Mouse (Mus musculus) cerebellum, adult (tissue): ENCODE data around the gene Bcl11b.

ENCODE experiments used
- ATAC-seq: cut with Nextera tagmentation; 2 replicates; pipeline ENCODE4 v1.9.2; 2017; ENCODE audit warnings: mild to moderate bottlenecking, moderate library complexity, mixed read lengths; ENCODE audit not compliant: insufficient number of reproducible peaks, low FRiP score, low TSS enrichment

Bcl11b gene

DNA sequence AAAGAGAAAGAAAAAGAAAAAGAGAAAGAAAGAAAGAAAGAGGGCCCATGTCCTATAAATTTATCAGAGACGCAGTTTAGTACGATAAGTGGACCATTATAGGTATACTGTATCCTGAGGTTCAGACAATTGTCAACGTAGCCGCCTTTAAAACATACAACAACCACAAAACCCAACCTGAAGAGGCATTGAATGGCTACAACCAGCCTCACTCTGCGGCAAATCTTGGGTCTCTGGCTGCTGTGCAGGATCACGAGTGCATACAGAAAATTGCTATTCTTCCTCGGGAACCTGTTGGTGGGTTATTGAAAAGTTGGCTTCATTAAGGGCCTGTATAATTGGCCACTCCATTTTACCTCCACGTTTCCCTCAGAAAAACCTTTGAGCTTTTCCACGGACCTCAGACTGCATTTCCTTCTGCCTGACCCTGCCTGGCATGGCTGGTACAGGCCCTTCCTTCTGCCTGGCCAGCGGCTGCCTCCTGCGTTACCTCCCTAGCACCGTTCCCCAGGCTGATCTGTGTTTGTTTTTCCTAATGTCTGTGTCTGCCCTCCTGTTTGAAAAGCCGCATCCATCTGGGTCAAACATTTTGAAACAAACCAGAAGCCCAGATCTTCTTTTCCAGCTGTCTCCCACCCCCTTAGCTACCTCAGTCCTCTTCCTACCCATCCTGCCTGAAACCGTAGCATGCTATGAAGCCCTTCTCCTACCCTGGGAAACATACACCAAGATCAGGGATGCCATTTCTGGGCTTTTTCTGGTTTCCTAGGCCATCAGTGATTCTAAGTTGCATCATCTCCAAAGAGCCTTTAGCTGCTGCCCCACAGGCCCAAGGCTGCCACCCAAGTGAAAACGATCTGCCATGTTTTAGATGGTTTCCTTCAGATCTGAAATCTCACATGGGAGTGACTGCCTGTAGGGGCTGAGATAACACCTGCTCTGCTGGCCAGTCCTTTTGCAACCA is 3.4 kb downstream of the Bcl11b start:
- ATAC-seq, result no peak

DNA sequence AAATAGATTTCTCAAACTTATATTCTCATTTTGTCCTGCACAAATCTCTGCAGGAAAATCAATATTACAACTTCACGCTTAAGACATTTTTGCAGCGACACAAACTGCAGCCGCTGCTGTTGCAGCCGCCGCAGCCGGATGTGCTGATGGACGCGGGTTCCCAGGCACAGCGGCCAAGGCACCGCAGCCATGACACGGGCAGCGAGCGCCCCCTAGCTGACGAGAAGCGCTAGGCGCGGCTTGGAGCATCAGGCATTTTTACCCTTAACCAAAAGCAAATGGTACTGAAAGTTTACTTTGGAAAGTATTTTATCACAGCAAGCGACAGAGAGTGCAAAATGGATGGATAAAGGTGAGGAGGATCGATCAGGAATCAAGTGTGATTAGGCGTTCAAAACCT is 4.7 kb downstream of the Bcl11b start:
- ATAC-seq, result no peak

DNA sequence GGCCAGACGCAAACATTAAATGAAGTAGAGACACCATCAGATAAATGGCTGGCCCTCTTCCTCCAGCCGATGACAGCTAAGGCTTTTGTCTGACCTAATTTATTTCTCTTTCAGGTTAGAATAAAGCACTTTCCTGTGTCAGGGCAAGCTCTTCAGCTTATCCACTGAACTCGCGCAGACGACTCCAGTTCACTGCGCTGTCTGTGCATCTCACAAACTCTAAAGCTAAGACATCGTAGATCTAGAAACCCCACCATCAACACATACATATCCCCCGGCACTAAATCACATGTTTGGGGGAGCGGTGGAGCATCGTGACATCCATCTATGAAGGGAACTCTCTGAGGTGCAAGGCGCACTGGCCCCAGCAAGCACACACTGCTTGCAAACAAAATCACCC is 5.5 kb downstream of the Bcl11b start:
- no peak for ATAC-seq

DNA sequence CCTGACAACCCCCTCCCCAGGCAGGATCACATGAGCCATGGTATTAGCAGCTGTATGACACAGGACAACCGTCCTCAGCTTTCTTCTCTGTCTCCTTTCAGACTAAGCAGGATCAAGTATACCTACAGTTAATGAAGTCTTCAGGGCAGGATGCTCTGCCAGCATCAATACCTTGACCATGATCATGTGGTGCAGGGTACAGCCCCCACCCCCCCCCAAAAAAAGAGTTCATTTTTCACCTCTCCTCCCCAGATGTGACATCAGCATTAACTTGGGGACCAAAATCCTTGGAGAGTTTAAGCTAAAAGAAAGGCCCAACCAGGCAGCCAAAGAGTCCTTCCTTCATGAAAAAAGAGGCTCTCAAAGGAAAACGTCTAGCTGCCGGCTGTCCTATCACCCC is 6.2 kb downstream of the Bcl11b start:
- no peak for ATAC-seq

DNA sequence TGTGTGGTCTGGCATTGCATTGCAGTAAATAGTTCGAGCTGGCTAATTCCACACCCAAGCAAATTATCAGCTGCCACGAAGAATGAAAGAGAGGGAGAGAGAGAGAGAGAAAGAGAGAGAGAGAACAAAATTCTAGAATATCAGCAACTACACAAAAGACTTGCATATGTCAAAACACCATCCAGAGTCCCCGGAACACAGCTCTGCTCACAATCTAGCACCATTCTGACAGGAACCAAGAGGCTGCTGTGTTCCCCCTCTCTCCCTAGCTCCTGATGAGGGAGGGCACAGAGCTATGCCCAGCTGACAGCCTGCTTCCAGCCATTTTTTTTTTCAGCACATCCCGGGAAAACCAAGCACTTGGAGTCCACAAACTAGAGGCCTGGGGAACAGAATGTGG is 6.6 kb downstream of the Bcl11b start:
- ATAC-seq, result no peak

DNA sequence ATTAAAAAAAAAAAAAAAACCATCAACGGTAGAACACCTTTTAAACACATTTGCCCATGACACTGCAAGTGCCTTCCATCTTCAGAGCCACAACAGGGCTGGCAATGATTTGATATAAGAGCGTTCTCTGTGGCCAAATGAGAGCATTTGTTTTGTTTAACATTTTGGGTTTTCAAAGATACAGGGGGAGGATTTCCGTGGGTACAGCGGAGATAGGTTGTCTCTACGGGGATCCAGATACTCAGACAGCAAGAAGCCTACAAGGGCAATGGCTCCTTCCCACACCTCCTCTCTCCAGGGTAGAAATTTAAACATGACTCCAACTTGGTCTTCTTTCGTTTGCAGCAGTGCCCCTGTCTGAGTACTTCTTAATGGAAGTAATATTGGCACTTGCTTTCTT is 7.2 kb downstream of the Bcl11b start:
- ATAC-seq, result no peak

DNA sequence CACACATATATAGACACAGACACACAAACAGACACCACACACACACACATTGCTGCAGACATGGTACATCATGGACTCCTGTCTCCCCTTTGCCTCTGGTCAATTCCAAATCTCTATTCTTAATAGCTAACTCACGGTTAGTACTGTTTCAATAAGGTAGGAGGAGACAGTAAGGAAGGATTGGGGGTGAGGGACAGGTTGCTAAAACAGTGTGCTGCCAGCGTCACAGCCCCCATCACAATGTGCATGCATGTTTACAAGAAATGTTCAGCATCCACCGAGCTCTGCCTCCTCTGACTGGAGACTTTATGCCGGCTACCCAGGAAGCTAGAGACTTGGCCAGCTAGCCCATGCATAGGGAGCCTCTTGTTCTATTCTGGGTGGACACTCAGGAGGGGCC is 9.0 kb downstream of the Bcl11b start:
- no peak for ATAC-seq

DNA sequence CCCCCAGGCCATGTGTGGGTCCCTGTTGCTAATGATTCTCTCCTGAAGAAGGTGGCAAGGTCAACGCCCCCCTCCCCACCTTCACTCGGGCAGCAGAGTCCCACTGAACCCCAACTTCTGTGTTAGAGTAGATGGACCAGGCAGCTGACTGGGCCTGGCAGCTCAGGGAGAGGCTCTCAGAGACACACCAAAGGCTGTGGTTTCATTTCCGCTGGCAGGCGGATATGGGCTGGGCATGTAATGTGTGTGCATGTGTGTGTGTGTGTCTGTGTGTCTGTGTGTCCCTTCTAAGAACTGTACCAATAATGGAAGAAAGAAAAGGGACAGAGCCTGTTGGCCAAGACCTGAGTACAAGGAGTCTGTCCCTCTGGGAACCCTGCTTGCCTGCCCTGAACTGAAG is 10.4 kb downstream of the Bcl11b start:
- no peak for ATAC-seq

DNA sequence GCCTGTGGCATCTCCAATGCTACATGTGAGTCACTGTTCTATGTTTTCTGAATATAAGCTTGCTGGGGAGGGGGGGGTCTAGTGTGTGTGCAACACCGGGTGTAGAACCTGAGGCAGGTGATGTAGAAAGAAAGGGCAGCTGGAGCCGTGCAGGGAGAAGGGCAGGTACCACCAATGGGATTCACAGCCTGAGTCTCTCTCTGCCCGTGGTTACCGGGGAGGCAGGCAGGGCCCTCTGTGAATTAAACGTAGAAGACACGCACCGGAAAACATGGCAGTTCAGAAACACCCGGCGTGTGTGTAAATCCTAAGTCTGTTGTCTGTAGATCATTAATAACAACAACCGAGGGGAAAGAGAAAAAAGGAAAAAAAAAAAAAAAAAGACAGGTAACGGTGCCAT is 12.2 kb downstream of the Bcl11b start:
- no peak for ATAC-seq

DNA sequence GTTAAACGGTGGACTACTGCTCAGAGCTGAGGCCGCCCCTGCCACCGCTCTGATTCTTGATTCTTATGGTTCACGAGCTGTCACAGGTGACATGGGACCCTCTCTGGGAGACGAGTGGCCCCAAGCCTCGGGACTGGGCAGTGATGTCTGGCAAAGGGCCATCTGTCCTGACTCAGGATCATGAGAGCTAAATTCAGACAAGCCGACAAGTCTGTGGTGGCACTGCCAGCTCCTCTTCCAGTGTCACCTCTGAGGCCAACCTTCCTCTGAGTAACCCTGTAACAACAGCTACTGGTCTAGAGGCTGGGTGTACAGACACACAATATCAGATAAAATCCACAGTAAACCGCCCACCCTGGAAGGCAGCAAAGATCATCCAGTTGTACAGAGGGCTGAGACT is 20.2 kb downstream of the Bcl11b start:
- no peak for ATAC-seq

DNA sequence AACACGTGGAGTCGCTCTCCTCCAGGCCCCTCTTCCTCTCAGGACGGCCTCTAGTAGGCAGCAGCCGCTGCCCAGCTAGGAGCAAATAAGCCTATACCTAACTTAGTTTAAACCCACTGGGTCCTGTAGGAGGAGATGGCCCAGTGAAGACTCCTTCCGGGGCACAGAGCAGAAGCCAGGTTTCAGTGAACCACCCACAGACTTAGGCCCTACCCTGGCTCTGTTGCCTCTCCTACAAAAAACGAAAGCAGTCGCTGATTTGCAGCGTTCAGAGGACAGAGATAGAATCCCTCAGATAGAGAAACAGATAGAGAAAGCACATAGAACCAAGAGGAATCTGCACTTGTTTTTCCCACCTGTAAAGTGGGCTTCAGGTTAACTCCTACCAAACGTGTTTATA is 21.1 kb downstream of the Bcl11b start:
- no peak for ATAC-seq

DNA sequence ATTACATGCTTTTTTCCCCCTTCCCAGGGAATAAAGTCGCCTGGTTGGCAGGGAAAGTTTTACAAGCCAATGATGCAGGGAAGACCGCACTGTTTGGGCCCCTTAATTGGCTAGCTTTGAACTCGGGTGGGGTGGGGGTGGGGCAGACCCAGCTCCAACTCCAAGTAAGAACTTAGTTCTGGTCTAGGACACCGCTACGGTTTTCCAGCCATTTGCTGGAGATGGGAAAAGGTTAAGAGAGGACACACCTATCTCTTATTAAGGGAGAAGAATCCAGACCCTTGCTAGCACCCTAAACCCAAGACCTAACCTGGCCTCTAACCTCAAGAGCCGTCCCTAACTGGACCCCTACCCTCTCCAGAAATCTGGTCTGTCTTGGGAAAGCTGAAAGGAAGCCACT is 22.2 kb downstream of the Bcl11b start:
- no peak for ATAC-seq

DNA sequence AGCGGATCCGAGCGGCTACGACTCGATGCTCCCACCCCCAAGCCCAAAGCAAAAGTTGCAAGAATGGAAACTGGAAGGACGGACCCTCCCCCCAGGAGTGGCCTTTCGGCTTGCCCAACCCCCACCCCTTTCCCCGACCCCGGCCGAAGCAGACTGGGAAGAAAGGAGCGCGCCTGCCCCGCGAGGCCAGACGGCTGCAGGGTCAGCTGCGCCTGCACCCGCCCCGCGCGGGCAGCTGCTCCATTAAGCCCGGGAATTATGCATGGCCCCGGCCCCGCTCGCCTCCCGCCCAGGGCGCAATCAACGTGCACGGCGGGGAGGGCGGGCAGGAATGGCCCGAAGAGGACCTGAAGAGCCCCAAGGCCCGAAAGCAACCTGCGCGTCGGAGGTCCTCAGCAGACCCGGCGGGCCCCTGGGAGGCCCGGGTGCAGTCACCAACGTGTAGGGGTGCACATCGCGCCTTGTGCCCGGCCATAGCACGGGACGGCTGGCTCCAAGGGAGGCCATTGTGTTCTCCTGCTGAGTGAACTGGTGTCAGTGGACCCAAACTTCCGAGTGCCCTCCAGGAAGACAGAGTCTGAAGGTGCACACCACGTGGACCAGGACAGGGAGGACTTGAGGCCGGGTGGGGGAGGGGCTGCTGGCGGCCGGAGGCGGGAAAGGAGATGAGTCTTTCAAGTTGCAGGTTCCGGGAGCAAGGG is 23.0 kb downstream of the Bcl11b start:
- no peak for ATAC-seq

DNA sequence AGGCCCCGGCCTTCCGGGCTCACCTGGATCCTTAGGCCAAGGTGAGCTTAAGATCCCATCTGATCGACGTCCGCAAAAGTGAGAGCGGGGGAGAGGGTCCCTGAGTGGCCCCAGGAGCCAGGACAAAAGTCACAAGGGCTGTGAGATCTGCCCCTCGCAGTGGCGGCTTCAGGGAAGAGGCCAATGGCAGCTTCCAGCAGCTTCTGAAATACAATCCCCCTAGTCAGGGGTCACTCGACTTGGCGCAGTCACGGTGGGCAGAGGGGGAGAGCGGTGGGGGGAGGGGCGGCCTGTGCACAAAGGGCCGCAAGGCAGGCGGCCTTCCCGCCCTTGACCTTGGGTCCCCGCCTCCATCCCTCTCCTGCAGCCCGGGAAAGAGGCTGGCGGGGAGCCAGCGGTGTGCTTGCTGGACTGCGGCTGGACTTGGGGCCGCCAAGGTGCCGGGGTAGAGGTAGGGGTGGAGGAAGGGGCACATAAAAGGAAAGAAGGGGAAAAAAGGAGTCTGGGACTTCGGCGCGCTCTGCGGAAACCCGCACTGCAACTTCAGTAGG is 23.6 kb downstream of the Bcl11b start:
- no peak for ATAC-seq

DNA sequence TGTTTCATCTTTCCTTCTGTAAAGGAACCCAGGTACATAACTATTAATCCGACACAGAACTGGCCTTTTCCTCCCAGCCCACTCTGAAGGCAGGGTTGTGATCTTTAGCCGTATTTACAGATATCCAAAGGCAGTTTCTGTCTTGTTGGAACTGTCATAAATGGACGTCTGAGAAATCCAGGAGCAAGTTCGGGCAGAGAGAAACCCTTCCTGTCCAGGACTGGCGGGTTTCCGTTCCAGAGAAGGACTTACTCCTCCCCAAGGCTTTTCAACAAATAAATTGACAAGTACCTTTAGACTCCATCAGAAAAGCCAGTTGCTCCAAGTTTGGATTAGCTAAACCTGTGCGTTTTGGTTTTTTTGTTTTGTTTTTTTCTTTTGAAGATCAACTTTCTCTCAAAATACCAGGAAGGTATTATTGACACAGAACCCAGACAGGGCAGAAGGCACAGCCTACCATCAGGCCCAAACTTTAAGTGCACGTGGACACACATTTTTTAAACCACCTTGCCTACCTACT is 24.6 kb downstream of the Bcl11b start:
- ATAC-seq, result no peak

DNA sequence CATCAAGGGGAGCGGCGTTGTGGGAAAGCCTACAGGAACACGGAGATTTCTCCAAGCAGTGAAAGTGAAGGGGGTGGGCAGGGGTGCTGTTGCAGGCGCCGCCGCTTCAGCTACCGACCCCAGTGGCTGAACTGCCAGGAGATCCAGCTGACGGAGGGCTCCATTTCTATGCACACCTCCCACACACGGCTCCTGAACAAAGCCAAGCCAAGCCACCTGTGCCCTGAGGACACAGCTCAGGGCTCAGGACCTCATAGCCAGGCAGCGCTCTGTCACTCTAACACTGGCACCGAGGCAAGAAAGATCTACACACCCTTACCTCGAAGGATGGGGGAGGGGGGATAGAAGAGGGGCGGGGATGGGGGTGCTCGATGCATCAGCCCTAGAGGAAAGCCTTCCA is 25.3 kb downstream of the Bcl11b start:
- ATAC-seq, result no peak

DNA sequence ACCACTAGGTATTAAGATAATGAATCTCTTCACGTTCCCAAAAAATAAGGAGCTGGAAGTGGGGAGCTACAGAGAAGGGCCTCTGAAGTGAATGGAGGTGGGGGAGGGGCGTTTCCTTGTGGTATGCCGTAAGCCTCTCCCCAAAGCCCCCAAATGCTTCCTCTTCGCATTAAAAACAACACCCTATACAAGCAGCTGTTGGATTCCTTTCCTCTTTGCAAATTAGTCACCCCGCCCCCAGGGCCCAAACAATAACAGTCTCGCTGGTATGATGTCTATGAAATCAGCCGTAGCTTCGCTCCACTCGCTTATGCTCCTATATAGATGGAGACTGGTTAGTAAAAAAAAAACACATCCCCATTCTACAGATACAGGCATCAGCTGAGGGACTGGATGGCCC is 25.9 kb downstream of the Bcl11b start:
- no peak for ATAC-seq

DNA sequence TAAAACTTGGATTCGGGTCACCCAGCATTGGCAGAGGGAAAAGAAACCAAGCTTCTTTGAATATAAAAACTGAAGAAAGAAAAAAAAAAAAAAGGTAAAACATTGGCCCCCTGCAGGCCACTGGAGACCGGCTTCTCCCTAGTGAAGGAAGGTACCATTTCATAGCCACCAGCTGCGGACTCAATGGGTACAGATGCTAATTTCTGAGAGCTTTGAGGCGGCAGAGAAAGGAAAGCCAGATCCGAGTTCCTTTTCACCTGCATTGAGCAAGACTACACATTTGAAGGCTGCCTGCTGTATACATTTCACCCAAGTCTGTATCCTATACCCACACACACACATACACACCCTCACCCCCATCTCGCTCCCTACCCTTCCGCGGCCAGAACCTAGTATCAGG is 26.3 kb downstream of the Bcl11b start:
- ATAC-seq, result no peak

DNA sequence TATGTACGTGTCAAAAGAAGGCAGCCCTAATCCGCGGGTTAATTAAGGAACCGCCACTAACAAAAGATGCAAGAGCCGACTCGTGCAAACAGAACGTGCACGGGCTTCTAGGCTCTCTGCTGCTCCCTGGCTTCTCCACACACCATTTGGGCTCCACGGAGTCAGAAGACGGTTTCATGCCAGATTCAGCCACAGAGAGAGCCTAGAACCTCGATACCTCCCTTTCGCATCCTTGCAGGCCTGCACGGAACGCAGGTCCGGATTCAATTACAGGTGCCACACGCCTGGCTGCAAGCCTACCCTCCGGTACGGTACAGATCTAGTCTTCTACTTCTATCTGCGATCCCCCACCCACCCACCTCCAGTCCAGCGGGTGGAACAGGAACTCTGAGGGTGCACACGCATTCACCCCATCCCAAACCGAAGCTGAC is 26.8 kb downstream of the Bcl11b start:
- ATAC-seq, result no peak

DNA sequence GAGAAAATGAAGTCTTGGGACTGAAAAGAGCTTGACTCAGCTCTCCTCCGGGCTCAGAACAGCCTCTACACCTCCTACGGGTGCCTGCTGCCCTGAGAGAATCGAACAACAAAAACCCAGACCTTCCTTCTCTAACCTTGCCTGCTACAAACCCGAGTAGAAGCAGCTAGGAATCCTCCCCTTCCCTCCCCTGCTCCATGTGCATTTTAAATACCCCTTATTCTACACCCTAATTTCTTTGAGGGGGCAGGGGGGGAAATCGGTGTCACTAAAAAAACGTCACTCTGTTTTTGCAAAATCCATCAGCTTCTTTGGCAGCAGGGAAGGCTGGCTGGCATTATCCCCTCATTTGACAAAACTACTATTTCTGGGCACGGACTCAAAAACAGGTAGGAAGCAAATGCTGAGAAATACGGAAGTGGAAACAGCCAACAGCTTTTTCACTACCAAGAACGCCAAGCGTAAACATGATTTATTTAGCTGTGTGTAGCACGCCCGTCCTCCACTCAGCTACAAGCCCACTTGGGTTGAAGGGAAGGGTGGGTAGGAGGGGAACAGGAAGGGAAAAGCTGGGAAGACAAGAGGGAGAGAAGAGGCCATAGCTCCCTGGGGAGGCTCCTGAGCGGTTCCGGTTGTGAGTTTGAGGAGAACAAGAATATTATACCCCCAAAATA is 27.4 kb downstream of the Bcl11b start:
- no peak for ATAC-seq

DNA sequence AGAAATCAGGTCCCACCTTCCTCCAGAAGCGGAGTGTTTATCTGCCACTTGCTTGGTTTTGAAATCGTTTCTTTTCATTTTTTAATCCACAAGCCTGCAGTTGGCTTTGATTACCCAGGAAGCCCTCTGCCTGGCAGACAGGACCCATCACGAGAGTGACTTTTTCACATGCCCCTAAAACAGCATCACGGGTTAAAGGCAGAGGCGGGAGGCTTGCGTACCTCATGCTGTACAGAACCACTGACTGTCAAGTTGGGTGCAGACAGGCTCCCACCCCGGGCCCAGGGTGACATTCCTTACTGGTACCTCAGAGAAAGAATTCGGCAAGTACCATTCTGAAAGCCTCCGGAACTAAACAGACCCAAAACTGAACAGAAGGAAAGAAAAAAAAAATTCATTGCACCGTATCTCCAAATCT is 27.9 kb downstream of the Bcl11b start:
- ATAC-seq, result no peak
